Mouse (Mus musculus): ENCODE data around the gene Hist1h2bq.
"Not testable (repeated sequence)": the region's sequence is repeated elsewhere in the genome, so short reads cannot be mapped to it uniquely, and the experiment has no call there.

Gene Hist1h2bq

GRCm38 (mm10) chr13:21810073-21810472 lies at the start of gene Hist1h2bq, which contains the start of gene Hist1h2ao:
TSS of gene Hist1h2bq (minus strand) at chr13:21810197.
TSS of gene Hist1h2ao (plus strand) at chr13:21810465.
- not testable (repeated sequence) for DNase-seq

GRCm38 (mm10) chr13:21855698-21856162 lies 45.7 kb upstream of the Hist1h2bq start:
- peak; percentile 62 for DNase-seq

GRCm38 (mm10) chr13:21855146-21855545 lies 45.1 kb upstream of the Hist1h2bq start:
- peak; percentile 88 for DNase-seq

- DNase-seq, result no peak
Observed at GRCm38 (mm10) chr13:21852215-21852945, 42.4 kb upstream of the Hist1h2bq start.

GRCm38 (mm10) chr13:21850696-21851095 lies 40.7 kb upstream of the Hist1h2bq start:
- not testable (repeated sequence) for DNase-seq

GRCm38 (mm10) chr13:21847883-21848282 lies 37.9 kb upstream of the Hist1h2bq start:
- DNase-seq, result no peak

GRCm38 (mm10) chr13:21846356-21846755 lies 36.4 kb upstream of the Hist1h2bq start:
- not testable (repeated sequence) for DNase-seq

- not testable (repeated sequence) for DNase-seq
Observed at GRCm38 (mm10) chr13:21840508-21840907, 30.5 kb upstream of the Hist1h2bq start.

GRCm38 (mm10) chr13:21833461-21833860 lies 23.5 kb upstream of the Hist1h2bq start, which contains the start of the genes Hist1h2ap and Hist1h2br:
TSS of gene Hist1h2ap (minus strand) at chr13:21833507.
TSS of gene Hist1h2br (plus strand) at chr13:21833743.
- DNase-seq, result not testable (repeated sequence)

- DNase-seq, result not testable (repeated sequence)
Observed at GRCm38 (mm10) chr13:21831418-21832394, 21.7 kb upstream of the Hist1h2bq start, which contains the start of gene Hist1h4n. TSS of gene Hist1h4n (minus strand) at chr13:21832196.

GRCm38 (mm10) chr13:21830344-21830743 lies 20.3 kb upstream of the Hist1h2bq start:
- DNase-seq, result no peak

- DNase-seq, result no peak
Observed at GRCm38 (mm10) chr13:21828511-21828910, 18.5 kb upstream of the Hist1h2bq start.

GRCm38 (mm10) chr13:21820082-21820890 lies 10.3 kb upstream of the Hist1h2bq start:
- DNase-seq, result not testable (repeated sequence)

- DNase-seq, result not testable (repeated sequence)
Observed at GRCm38 (mm10) chr13:21812092-21812491, 2.1 kb upstream of the Hist1h2bq start.

- not testable (repeated sequence) for DNase-seq
Observed at GRCm38 (mm10) chr13:21811539-21811938, 1.5 kb upstream of the Hist1h2bq start, which contains the start of gene Hist1h4m. TSS of gene Hist1h4m (plus strand) at chr13:21811746.

- not testable (repeated sequence) for DNase-seq
Observed at GRCm38 (mm10) chr13:21811074-21811473, 1.1 kb upstream of the Hist1h2bq start.

GRCm38 (mm10) chr13:21803058-21803457 lies 6.9 kb downstream of the Hist1h2bq start:
- not testable (repeated sequence) for DNase-seq

GRCm38 (mm10) chr13:21797163-21797562 lies 12.8 kb downstream of the Hist1h2bq start:
- not testable (repeated sequence) for DNase-seq

- DNase-seq, result no peak
Observed at GRCm38 (mm10) chr13:21795584-21795983, 14.4 kb downstream of the Hist1h2bq start.

GRCm38 (mm10) chr13:21790601-21791283 lies 19.3 kb downstream of the Hist1h2bq start:
- DNase-seq, result no peak

- no peak for DNase-seq
Observed at GRCm38 (mm10) chr13:21789925-21790324, 20.1 kb downstream of the Hist1h2bq start.

Data from cerebellum, adult 11 months (tissue).